Mouse (Mus musculus): ENCODE measurements around the gene Eri3. TPM values are rescaled to one million over a fixed set of nuclear protein-coding genes. Genes with fewer than 3 reads are reported as not detected.

Eri3 gene
- polyA plus RNA-seq, 1 experiment: 97.2 TPM

DNA sequence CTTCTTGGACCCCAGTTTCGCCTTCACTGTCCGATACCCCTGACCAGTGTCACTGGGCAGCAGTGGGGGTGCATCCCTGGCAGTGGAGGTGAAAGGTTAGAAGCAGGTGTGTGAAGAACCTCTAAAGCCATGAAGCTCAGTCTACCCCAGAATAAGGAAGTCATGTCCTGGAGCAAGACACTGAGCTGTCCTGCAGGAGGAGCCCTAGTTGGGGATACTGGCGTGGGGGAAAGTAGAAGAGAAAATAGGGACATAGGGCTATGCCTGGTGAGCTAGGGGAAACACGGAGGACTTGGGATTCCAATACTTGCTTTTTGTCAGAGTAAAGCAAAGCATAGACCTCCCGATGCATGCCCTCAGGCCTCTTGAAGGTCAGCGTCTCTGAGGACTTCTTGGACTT lies 130.8 kb downstream of the Eri3 start:
- peaks cover 4% of the 10 kb centered on the region for H3K27me3 ChIP-seq (ENCODE audit: control insufficient read depth, insufficient read depth, insufficient read length)
- H3K4me3 ChIP-seq: peak overlapping the region; percentile 87
- no peaks in the 10 kb centered on the region for H3K79me2 ChIP-seq (ENCODE audit: control insufficient read depth, insufficient read depth)
- TF ChIP-seq REST (IDR thresholded peaks at IDR 0.05; ENCODE audit: insufficient read depth, insufficient read length) (no peak), MYOD1 (IDR thresholded peaks at IDR 0.05; ENCODE audit: control insufficient read depth in 1 of 3, insufficient read length in 2 of 3, low read depth in 2 of 3) (no peak), TCF12 (IDR thresholded peaks at IDR 0.05; ENCODE audit: insufficient read depth, poor library complexity, severe bottlenecking) (no peak), CEBPB (IDR thresholded peaks at IDR 0.05; ENCODE audit: insufficient read depth, poor library complexity, severe bottlenecking) (no peak), POLR2A (IDR thresholded peaks at IDR 0.05; ENCODE audit: insufficient read length, low read depth) (no peak), E2F4 (IDR thresholded peaks at IDR 0.05; ENCODE audit: insufficient read depth) (no peak), USF1 (IDR thresholded peaks at IDR 0.05; ENCODE audit: low read depth) (no peak), MAX (IDR thresholded peaks at IDR 0.05; ENCODE audit: low read depth) (no peak), SRF (IDR thresholded peaks at IDR 0.05; ENCODE audit: control insufficient read depth, insufficient read length, low read depth) (no peak), POLR2AphosphoS2 (IDR thresholded peaks at IDR 0.05; ENCODE audit: insufficient read length, low read depth) (no peak)
- H3ac ChIP-seq (ENCODE audit: control insufficient read depth, insufficient read length): peak overlapping the region; percentile 52
- H3K4me2 ChIP-seq (ENCODE audit: low read depth): peak overlapping the region; percentile 98
- peaks cover 8% of the 10 kb centered on the region for H3K36me3 ChIP-seq (ENCODE audit: control insufficient read depth, insufficient read depth)

DNA sequence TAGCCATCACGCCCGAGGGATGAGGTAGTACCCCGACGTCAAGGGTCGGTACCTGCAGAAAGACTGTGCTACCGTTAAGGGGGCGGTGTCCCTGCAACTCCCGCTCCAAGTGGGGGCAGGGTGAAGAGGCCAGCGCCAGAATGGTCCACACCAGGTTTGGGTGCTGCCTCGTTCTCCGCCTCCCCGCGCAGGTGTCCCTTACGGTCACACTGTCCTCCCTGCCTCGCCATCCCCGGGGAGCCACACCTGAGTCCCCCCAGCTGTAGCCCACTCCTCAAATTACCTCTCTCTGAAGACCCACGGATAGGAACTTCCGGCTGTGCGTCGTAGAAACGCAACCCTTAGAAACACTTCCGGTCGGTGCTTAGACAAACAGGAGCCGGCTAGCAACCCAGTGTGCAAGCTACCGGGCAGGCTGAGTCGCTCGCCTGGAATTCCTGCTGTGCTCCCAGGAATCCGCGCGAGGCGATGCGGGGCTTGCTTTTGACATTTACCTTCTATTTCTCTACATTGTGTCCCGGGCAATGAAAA lies 131.8 kb downstream of the Eri3 start, which contains the start of gene Dmap1:
Gene Dmap1, minus strand, starts transcription at position 343 of the 531 bp plus-strand sequence.
- peaks cover 14% of the 10 kb centered on the region for H3K27me3 ChIP-seq (ENCODE audit: control insufficient read depth, insufficient read depth, insufficient read length)
- H3K4me3 ChIP-seq: peak within 1 kb of the TSS; percentile 87
- no peak for TF ChIP-seq E2F4 (IDR thresholded peaks at IDR 0.05; ENCODE audit: insufficient read depth)
- TF ChIP-seq USF1 (IDR thresholded peaks at IDR 0.05; ENCODE audit: low read depth): no peak
- peak; percentile 35 for TF ChIP-seq POLR2A (IDR thresholded peaks at IDR 0.05; ENCODE audit: insufficient read length, low read depth)
- TF ChIP-seq MYOG (IDR thresholded peaks at IDR 0.05; ENCODE audit: control insufficient read depth in 1 of 3, insufficient read depth in 1 of 3, insufficient read length in 2 of 3, low read depth in 2 of 3): no peak
- H3K4me2 ChIP-seq (ENCODE audit: low read depth): peak within 1 kb of the TSS; percentile 98
- no peaks in the 10 kb centered on the region for H3K79me2 ChIP-seq (ENCODE audit: control insufficient read depth, insufficient read depth)
- H3K36me3 ChIP-seq (ENCODE audit: control insufficient read depth, insufficient read depth): peaks cover 4% of the 10 kb centered on the region
- H3ac ChIP-seq (ENCODE audit: control insufficient read depth, insufficient read length): peak within 1 kb of the TSS; percentile 52

DNA sequence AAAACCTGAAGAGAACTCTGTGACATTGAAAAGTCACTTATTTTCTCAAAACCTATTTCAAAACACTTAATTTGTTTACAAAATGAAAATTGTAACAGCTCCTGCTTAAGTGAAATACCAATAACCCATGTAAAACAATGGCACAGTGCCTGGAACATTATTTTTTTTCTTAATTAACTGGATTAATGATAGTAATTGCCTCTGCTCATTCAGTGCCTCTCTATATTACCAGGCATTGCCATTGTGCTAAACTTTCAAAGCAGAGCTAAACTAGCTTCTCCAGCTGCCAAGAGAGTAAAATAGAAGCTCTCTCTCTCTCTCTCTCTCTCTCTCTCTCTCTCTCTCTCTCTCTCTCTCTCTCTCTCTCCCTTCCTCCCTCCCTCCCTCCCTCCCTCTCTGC lies 132.3 kb downstream of the Eri3 start:
- H3K4me2 ChIP-seq (ENCODE audit: low read depth): peak overlapping the region; percentile 94
- no peaks in the 10 kb centered on the region for H3K79me2 ChIP-seq (ENCODE audit: control insufficient read depth, insufficient read depth)
- H3K36me3 ChIP-seq (ENCODE audit: control insufficient read depth, insufficient read depth): peaks cover 4% of the 10 kb centered on the region
- H3K4me3 ChIP-seq: peak overlapping the region; percentile 87
- peak overlapping the region; percentile 52 for H3ac ChIP-seq (ENCODE audit: control insufficient read depth, insufficient read length)
- no peak for TF ChIP-seq REST (IDR thresholded peaks at IDR 0.05; ENCODE audit: insufficient read depth, insufficient read length)
- no peak for TF ChIP-seq USF1 (IDR thresholded peaks at IDR 0.05; ENCODE audit: low read depth)
- no peak for TF ChIP-seq MYOG (IDR thresholded peaks at IDR 0.05; ENCODE audit: control insufficient read depth in 1 of 3, insufficient read depth in 1 of 3, insufficient read length in 2 of 3, low read depth in 2 of 3)
- no peak for TF ChIP-seq POLR2A (IDR thresholded peaks at IDR 0.05; ENCODE audit: insufficient read length, low read depth)
- no peak for TF ChIP-seq POLR2AphosphoS2 (IDR thresholded peaks at IDR 0.05; ENCODE audit: insufficient read length, low read depth)
- TF ChIP-seq MAX (IDR thresholded peaks at IDR 0.05; ENCODE audit: low read depth): no peak
- no peak for TF ChIP-seq E2F4 (IDR thresholded peaks at IDR 0.05; ENCODE audit: insufficient read depth)
- TF ChIP-seq TCF12 (IDR thresholded peaks at IDR 0.05; ENCODE audit: insufficient read depth, poor library complexity, severe bottlenecking): no peak
- no peak for TF ChIP-seq CEBPB (IDR thresholded peaks at IDR 0.05; ENCODE audit: insufficient read depth, poor library complexity, severe bottlenecking)
- no peak for TF ChIP-seq MYOD1 (IDR thresholded peaks at IDR 0.05; ENCODE audit: control insufficient read depth in 1 of 3, insufficient read length in 2 of 3, low read depth in 2 of 3)
- no peak for TF ChIP-seq SRF (IDR thresholded peaks at IDR 0.05; ENCODE audit: control insufficient read depth, insufficient read length, low read depth)
- no peak for TF ChIP-seq TCF3 (IDR thresholded peaks at IDR 0.05; ENCODE audit: insufficient read length, low read depth)
- peaks cover 14% of the 10 kb centered on the region for H3K27me3 ChIP-seq (ENCODE audit: control insufficient read depth, insufficient read depth, insufficient read length)

DNA sequence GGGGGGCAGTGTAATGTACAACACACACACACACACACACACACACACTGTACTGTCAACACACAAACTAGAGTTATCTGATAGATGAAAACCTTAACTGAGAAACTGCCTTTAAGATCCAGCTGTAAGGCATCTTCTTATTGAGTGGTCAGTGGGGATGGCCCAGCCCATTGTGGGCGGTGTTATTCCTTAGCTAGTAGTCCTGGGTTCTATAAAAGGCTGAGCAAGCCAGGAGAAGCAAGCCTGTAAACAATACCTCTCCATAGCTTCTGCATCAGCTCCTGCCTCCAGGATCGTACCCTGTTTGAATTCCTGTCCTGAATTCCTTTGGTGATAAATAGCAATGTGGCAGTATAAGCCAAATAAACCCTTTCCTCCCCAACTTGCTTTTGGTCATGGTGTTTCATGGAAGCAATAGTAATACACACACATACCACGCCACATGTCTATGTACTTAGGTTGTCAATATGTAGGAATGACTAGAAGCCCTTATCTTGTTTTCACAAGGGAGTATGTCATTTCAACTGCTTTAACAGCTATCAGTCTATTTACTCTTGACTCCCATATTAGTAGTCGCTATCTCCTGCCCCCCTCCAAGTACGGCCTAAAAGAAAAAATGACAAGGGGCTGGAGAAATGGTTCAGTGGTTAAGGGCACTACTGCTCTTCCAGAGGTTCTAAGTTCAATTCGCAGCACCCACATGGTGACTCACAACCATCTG lies 133.0 kb downstream of the Eri3 start:
- TF ChIP-seq USF1 (IDR thresholded peaks at IDR 0.05; ENCODE audit: low read depth) (no peak), POLR2AphosphoS2 (IDR thresholded peaks at IDR 0.05; ENCODE audit: insufficient read length, low read depth) (no peak), TCF3 (IDR thresholded peaks at IDR 0.05; ENCODE audit: insufficient read length, low read depth) (no peak), MYOD1 (IDR thresholded peaks at IDR 0.05; ENCODE audit: control insufficient read depth in 1 of 3, insufficient read length in 2 of 3, low read depth in 2 of 3) (no peak), MYOG (IDR thresholded peaks at IDR 0.05; ENCODE audit: control insufficient read depth in 1 of 3, insufficient read depth in 1 of 3, insufficient read length in 2 of 3, low read depth in 2 of 3) (no peak), TCF12 (IDR thresholded peaks at IDR 0.05; ENCODE audit: insufficient read depth, poor library complexity, severe bottlenecking) (no peak), E2F4 (IDR thresholded peaks at IDR 0.05; ENCODE audit: insufficient read depth) (no peak), CEBPB (IDR thresholded peaks at IDR 0.05; ENCODE audit: insufficient read depth, poor library complexity, severe bottlenecking) (no peak), POLR2A (IDR thresholded peaks at IDR 0.05; ENCODE audit: insufficient read length, low read depth) (no peak), REST (IDR thresholded peaks at IDR 0.05; ENCODE audit: insufficient read depth, insufficient read length) (no peak), MAX (IDR thresholded peaks at IDR 0.05; ENCODE audit: low read depth) (no peak), SRF (IDR thresholded peaks at IDR 0.05; ENCODE audit: control insufficient read depth, insufficient read length, low read depth) (no peak)
- H3K27me3 ChIP-seq (ENCODE audit: control insufficient read depth, insufficient read depth, insufficient read length): peaks cover 18% of the 10 kb centered on the region
- no peaks in the 10 kb centered on the region for H3K79me2 ChIP-seq (ENCODE audit: control insufficient read depth, insufficient read depth)
- H3K36me3 ChIP-seq (ENCODE audit: control insufficient read depth, insufficient read depth): no peaks in the 10 kb centered on the region
- H3K4me2 ChIP-seq (ENCODE audit: low read depth): no peak overlapping the region
- H3ac ChIP-seq (ENCODE audit: control insufficient read depth, insufficient read length): no peak overlapping the region
- no peak overlapping the region for H3K4me3 ChIP-seq

All from myocyte (in vitro differentiated cells).